24 mouse cellular contexts compared by ENCODE assay signal in genomic region chr12:118630373-118630772, GRCm38 (mm10).
DNase-seq lines count a peak whose midpoint lies in the region; ATAC-seq and TF ChIP-seq lines count a peak whose summit lies in the region.
"Had no signal": no experiment of that assay in that cellular context is flagged by ENCODE, and none has a peak within 500 bp of the region (broad histone marks: within the 10 kb centered on the region; RNA-seq: fewer than 3 reads in every experiment).

No protein-coding gene starts in this region.

- no peak for TF ChIP-seq EP300 in liver, postnatal 0 days (IDR thresholded peaks at IDR 0.05; ENCODE audit: low read depth)

- H3K4me1 ChIP-seq in liver, postnatal 0 days (ENCODE audit: insufficient read depth) = no peaks in the 10 kb centered on the region

- H3K9me3 ChIP-seq in liver, postnatal 0 days (ENCODE audit: low read length) = no peaks in the 10 kb centered on the region; the same call in 1 of the 2 replicates
- H3K9me3 ChIP-seq: G1E had no signal

- H3K79me2 ChIP-seq in C2C12 (ENCODE audit: control insufficient read depth, insufficient read depth) = no peaks in the 10 kb centered on the region
- H3K79me2 ChIP-seq in myocyte (ENCODE audit: control insufficient read depth, insufficient read depth) = no peaks in the 10 kb centered on the region

- intact Hi-C loops in left cerebral cortex, postnatal 25 days (cut with DNase I) = no loop called here

- no peak for TF ChIP-seq POLR2A in myocyte (IDR thresholded peaks at IDR 0.05; ENCODE audit: insufficient read length, low read depth)

- no peak overlapping the region for H3K4me3 ChIP-seq in liver, postnatal 0 days (ENCODE audit: low read depth, low read length)
- H3K4me3 ChIP-seq in C2C12 (ENCODE audit: insufficient read depth, poor library complexity, severe bottlenecking) (no peak overlapping the region), myocyte (no peak overlapping the region)

- 56% methylated on average over 1 of the region's 1 CpGs for WGBS in liver, postnatal 0 days (ENCODE audit: insufficient replicate concordance)

- no peak for TF ChIP-seq CTCF in liver, postnatal 0 days (IDR thresholded peaks at IDR 0.05; ENCODE audit: low read depth)
- no peak for TF ChIP-seq CTCF in C2C12 (IDR thresholded peaks at IDR 0.05; ENCODE audit: control insufficient read depth, insufficient read depth, insufficient read length)

- H3K27ac ChIP-seq in liver, postnatal 0 days (ENCODE audit: low read depth) = no peak overlapping the region

- H3K36me3 ChIP-seq in liver, postnatal 0 days (replicated peaks; ENCODE audit: insufficient read depth, low read length) = no peaks in the 10 kb centered on the region
- H3K36me3 ChIP-seq in C2C12 (ENCODE audit: control insufficient read depth, insufficient read depth) (no peaks in the 10 kb centered on the region), myocyte (ENCODE audit: control insufficient read depth, insufficient read depth) (no peaks in the 10 kb centered on the region)
- H3K36me3 ChIP-seq: G1E had no signal

- no peaks in the 10 kb centered on the region for H3K79me3 ChIP-seq in C2C12 (ENCODE audit: low read depth)

- H3K27me3 ChIP-seq in liver, postnatal 0 days (ENCODE audit: insufficient read depth, low read length) = no peaks in the 10 kb centered on the region
- H3K27me3 ChIP-seq in C2C12 (ENCODE audit: control insufficient read depth, insufficient read depth, insufficient read length) (no peaks in the 10 kb centered on the region), myocyte (ENCODE audit: control insufficient read depth, insufficient read depth, insufficient read length) (no peaks in the 10 kb centered on the region)
- H3K27me3 ChIP-seq: CH12.LX, Patski had no signal

- no peak overlapping the region for H3K4me2 ChIP-seq in liver, postnatal 0 days (ENCODE audit: low read depth, low read length)
- H3K4me2 ChIP-seq in myocyte (ENCODE audit: low read depth) = no peak overlapping the region

- no peak overlapping the region for H3ac ChIP-seq in C2C12 (ENCODE audit: control insufficient read depth, insufficient read length, low read depth)
- no peak overlapping the region for H3ac ChIP-seq in myocyte (ENCODE audit: control insufficient read depth, insufficient read length)

- DNase-seq in liver, postnatal 0 days = no peak
- DNase-seq in liver (no peak), NIH3T3 (ENCODE audit: low read depth) (peak; percentile 37)
- no peak for DNase-seq in kidney, postnatal 36 days
- DNase-seq in left cerebral cortex, postnatal 25 days (ENCODE audit: low spot score in 2 of 2) = no peak
- no peak for DNase-seq in kidney, postnatal 10 days
- DNase-seq: adrenal gland, adult 2 months; adrenal gland, adult 8-10 months; adrenal gland, postnatal 10 days; adrenal gland, postnatal 14 days; adrenal gland, postnatal 25 days; adrenal gland, postnatal 36 days; B cell, adult 2 months; cerebellum, adult 11 months; cerebellum, adult 11-12 months; cerebellum, adult 18-20 months; cerebellum, adult 2 months had no signal

- ATAC-seq in liver, postnatal 0 days = peak; percentile 36
- ATAC-seq: activated CD4-positive, CD25-positive, alpha-beta regulatory T cell, adult 4 months; CD4-positive, CD25-positive, alpha-beta regulatory T cell, adult 4 months; Patski had no signal

- no peak overlapping the region for H3K9ac ChIP-seq in liver, postnatal 0 days (replicated peaks)

TF ChIP-seq in C2C12, 6 proteins besides CTCF, POLR2A, EP300 and RAD21:
- TF ChIP-seq MYOG (IDR thresholded peaks at IDR 0.05; ENCODE audit: control insufficient read depth, extremely low read depth, insufficient read length) = no peak
- peak; percentile 66 for TF ChIP-seq USF1 (IDR thresholded peaks at IDR 0.05; ENCODE audit: low read depth)

TF ChIP-seq in myocyte, 11 proteins besides CTCF, POLR2A, EP300 and RAD21:
- TF ChIP-seq TCF12 (IDR thresholded peaks at IDR 0.05; ENCODE audit: insufficient read depth, poor library complexity, severe bottlenecking) (no peak), REST (IDR thresholded peaks at IDR 0.05; ENCODE audit: insufficient read depth, insufficient read length) (no peak), MYOG (IDR thresholded peaks at IDR 0.05; ENCODE audit: control insufficient read depth in 1 of 3, insufficient read depth in 1 of 3, insufficient read length in 2 of 3, low read depth in 2 of 3) (no peak), USF1 (IDR thresholded peaks at IDR 0.05; ENCODE audit: low read depth) (peak; percentile 64), TCF3 (IDR thresholded peaks at IDR 0.05; ENCODE audit: insufficient read length, low read depth) (no peak), MAX (IDR thresholded peaks at IDR 0.05; ENCODE audit: low read depth) (no peak), E2F4 (IDR thresholded peaks at IDR 0.05; ENCODE audit: insufficient read depth) (no peak)
